8 mouse cellular contexts compared by ENCODE assay signal in genomic region chr14:52123918-52124317, GRCm38 (mm10). TPM values are rescaled to one million over a fixed set of nuclear protein-coding genes. Genes with fewer than 3 reads are reported as not detected.
A peak's percentile ranks its signal among the peaks of the same experiment; 100 is the strongest.
DNase-seq lines count a peak whose midpoint lies in the region; ATAC-seq and TF ChIP-seq lines count a peak whose summit lies in the region.

No protein-coding gene starts in this region.

- TF ChIP-seq POLR2A in cortical plate, adult 2 months (IDR thresholded peaks at IDR 0.05; ENCODE audit: extremely low read depth, insufficient read depth, low read length), result no peak

- no peaks in the 10 kb centered on the region for H3K27me3 ChIP-seq in splenic B cell, adult 2 months (ENCODE audit: control insufficient read depth, insufficient read depth, low read length, poor library complexity, severe bottlenecking)

- H3K4me3 ChIP-seq in cortical plate, adult 2 months (ENCODE audit: insufficient read depth, low read length), result no peak overlapping the region

- peak; percentile 67 for TF ChIP-seq CTCF in cortical plate, adult 2 months (IDR thresholded peaks at IDR 0.05; ENCODE audit: extremely low read depth, insufficient read depth, low read length)

- H3K4me1 ChIP-seq in cortical plate, adult 2 months (ENCODE audit: control insufficient read depth, insufficient read depth, low read length), result no peaks in the 10 kb centered on the region

- peak; percentile 48 for ATAC-seq in activated CD4-positive, CD25-positive, alpha-beta regulatory T cell, adult 4 months
- peak; percentile 71 for ATAC-seq in megakaryocyte-erythroid progenitor cell, adult 5-6 weeks (replicated peaks; ENCODE audit: low FRiP score, low TSS enrichment, poor library complexity, severe bottlenecking)

- DNase-seq in gastrocnemius, adult 18-20 months (ENCODE audit: low spot score), result peak; percentile 56
- no peak for DNase-seq in gastrocnemius, postnatal 25 days
- DNase-seq in heart, adult 8-10 months (ENCODE audit: low spot score), result peak; percentile 51
- DNase-seq in layer of hippocampus, postnatal 25 days (ENCODE audit: extremely low spot score in 1 of 2, low spot score in 1 of 2), result peak; percentile 42 to 83
- peak; percentile 88 for DNase-seq in splenic B cell, adult 2 months (ENCODE audit: low read depth, low spot score)

- H3K36me3 ChIP-seq in splenic B cell, adult 2 months (ENCODE audit: control insufficient read depth, insufficient read depth, low read length, poor library complexity, severe bottlenecking), result no peaks in the 10 kb centered on the region

- no peak overlapping the region for H3K27ac ChIP-seq in cortical plate, adult 2 months (ENCODE audit: insufficient read depth, low read length)

RNA-seq across cellular contexts. Expression of gene Rpgrip1, which starts 13.4 kb away (rescaled TPM):
- under 1 TPM in 1 of 2 experiments, not detected in 1; 0.09 TPM for total RNA-seq in gastrocnemius, adult 18-20 months (2021)
- total RNA-seq in gastrocnemius, postnatal 25 days (2021), result not detected
- polyA plus RNA-seq in activated CD4-positive, CD25-positive, alpha-beta regulatory T cell, adult 4 months (2017; shearing (Covaris generic)), result 10 to 100 TPM; 71.4 to 94.9 TPM
- polyA plus RNA-seq in cortical plate, adult 2 months (2012; rRNA removed), result 1.3 and 1.8 TPM in 2 replicates
- total RNA-seq in heart, adult 8-10 months (2022), result under 1 TPM in 3 of 4 experiments, not detected in 1; 0.31 to 0.41 (median 0.37) TPM
- total RNA-seq in layer of hippocampus, postnatal 25 days (2021), result 1 to 10 TPM in 1 of 2 experiments, under 1 TPM in 1; 0.84 to 1.9 TPM
- total RNA-seq in megakaryocyte-erythroid progenitor cell, adult 5-6 weeks (2014; fragmentation: Nextera tagmentation), result 1.2 and 9.1 TPM in 2 replicates
- total RNA-seq in megakaryocyte-erythroid progenitor cell, adult 5-6 weeks (2017), result 5.9 and 7.1 TPM in 2 replicates

RNA-seq across cellular contexts. Expression of gene Hnrnpc, which starts 20.1 kb away (rescaled TPM):
- 10 to 100 TPM; 71.5 to 86.7 TPM for total RNA-seq in gastrocnemius, adult 18-20 months (2021)
- 10 to 100 TPM; 71.5 to 72.2 TPM for total RNA-seq in gastrocnemius, postnatal 25 days (2021)
- 100 to 1,000 TPM; 414 to 423 TPM for polyA plus RNA-seq in activated CD4-positive, CD25-positive, alpha-beta regulatory T cell, adult 4 months (2017; shearing (Covaris generic))
- polyA plus RNA-seq in cortical plate, adult 2 months (2012; rRNA removed), result 215 and 219 TPM in 2 replicates
- total RNA-seq in heart, adult 8-10 months (2022), result 100 to 1,000 TPM; 126 to 132 (median 128) TPM
- 100 to 1,000 TPM; 253 to 273 TPM for total RNA-seq in layer of hippocampus, postnatal 25 days (2021)
- 371 and 420 TPM in 2 replicates for total RNA-seq in megakaryocyte-erythroid progenitor cell, adult 5-6 weeks (2014; fragmentation: Nextera tagmentation)
- 758 and 809 TPM in 2 replicates for total RNA-seq in megakaryocyte-erythroid progenitor cell, adult 5-6 weeks (2017)
